Mouse (Mus musculus) activated CD4-positive, CD25-positive, alpha-beta regulatory T cell, adult 4 months (primary cell): ENCODE data around the gene A630073D07Rik. TPM values are rescaled to one million over a fixed set of nuclear protein-coding genes. Genes with fewer than 3 reads are reported as not detected.
"Not testable (repeated sequence)": the region's sequence is repeated elsewhere in the genome, so short reads cannot be mapped to it uniquely, and the experiment has no call there.

ENCODE experiments used
- ATAC-seq: one replicate; pipeline ENCODE4 v1.8.0; 2017
- polyA plus RNA-seq, 2 experiments: library from polyadenylated mRNA; unstranded; fragments of 100-300 nt; shearing (Covaris generic); gene quantifications; one replicate each; pipeline ENCODE4 v1.2.1; 2017

A630073D07Rik gene
- not detected for polyA plus RNA-seq

DNA sequence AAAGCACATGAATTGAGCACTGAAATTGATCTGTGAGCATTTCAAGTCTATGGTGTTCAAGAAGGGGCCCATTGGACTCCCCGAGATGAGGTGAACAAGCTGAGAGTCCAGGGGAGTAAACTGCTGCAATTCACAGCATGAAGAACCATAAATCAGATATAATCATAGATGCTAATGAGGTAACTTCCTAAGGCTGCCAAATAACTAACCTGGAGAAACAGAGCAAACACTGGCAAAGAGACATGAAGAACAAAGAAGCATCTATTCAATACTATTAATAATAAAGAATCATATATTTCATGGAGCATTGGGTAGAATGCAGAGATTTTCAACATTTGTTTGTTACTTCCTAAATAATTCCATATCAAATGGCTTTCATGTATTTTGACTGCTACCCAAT is at the start of gene A630073D07Rik:
A630073D07Rik (minus strand) TSS at position 101 of the 400 bp plus-strand sequence.
- no peak for ATAC-seq

DNA sequence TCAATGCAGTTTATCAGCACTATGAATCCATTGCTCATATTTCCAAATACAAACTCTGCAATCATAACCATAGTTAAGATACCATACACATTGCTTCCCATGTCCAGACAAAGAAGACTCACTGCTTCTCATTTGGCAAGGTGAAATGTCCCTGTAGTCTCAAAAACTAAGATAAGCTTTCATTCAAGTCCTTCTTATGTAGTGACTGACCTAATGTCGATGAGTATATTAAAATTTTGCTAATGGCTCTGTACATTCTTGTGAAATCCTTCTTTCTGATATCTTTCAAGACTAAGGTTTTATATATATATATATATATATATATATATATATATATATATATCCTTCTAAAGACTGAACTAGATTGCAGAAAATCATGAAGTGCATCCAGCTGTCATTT is 49.6 kb upstream of the A630073D07Rik start, which contains the start of gene Tas2r121:
Tas2r121 (minus strand) TSS at position 101 of the 400 bp plus-strand sequence.
- no peak for ATAC-seq

DNA sequence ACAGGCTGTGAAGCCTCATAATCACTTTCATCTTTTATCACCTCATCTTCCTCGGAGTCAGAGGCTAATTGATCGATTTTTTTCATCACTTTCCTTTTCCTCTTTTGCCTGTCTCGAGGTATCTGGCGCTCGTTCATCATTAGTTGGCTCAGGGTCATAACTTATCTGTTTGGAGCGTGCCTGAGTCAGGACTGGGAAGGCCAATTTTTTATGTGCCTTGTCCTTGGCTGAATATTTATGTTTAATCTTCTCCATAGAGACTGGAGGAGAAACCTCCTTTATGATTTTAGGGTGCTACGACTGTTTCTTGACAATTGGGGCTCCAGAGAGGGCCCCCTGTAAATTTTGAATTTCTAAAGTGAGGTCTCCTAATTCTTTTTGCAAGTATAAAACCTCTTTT is 40.3 kb upstream of the A630073D07Rik start:
- ATAC-seq, result not testable (repeated sequence)

- no peak for ATAC-seq
Observed at GRCm38 (mm10) chr6:132656653-132657052, 5.3 kb upstream of the A630073D07Rik start, which contains the start of gene Tas2r120. Gene Tas2r120, plus strand, starts transcription at chr6:132656953.

- no peak for ATAC-seq
Observed at GRCm38 (mm10) chr6:132649399-132649798, 1.9 kb downstream of the A630073D07Rik start.

DNA sequence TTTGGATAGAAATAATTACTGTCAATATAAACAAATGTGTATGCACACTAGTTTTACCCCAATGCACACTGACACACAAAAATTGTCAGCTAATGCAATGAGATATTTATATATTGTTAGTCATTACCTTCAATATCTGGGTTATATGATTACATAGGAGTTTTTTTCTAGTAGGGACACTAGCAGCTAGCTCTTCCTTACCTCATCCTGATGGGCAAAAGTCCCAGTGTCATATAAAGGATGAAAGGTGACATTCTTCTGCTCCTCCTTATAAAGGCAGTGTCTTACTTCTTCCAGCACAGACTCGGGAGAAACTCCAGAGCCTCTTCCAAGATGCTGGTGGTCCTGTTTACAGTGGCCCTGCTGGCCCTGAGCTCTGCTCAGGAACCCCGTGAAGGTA is 55.7 kb downstream of the A630073D07Rik start, which contains the start of gene Prp2:
Prp2 (plus strand) TSS at position 301 of the 400 bp plus-strand sequence.
- not testable (repeated sequence) for ATAC-seq

Other genes with a start within 250 kb of the A630073D07Rik start
- gene Prh1, start 81.7 kb downstream of the A630073D07Rik start, polyA plus RNA-seq, result not detected
- gene Prp2, start 55.6 kb downstream of the A630073D07Rik start, polyA plus RNA-seq, result not detected
- gene Tas2r120, start 5.4 kb upstream of the A630073D07Rik start, polyA plus RNA-seq, result not detected
- not detected for gene Tas2r121, start 49.5 kb upstream of the A630073D07Rik start, polyA plus RNA-seq
- gene Tas2r122, start 60.4 kb upstream of the A630073D07Rik start, polyA plus RNA-seq, result not detected
- gene Tas2r115, start 86.5 kb upstream of the A630073D07Rik start, polyA plus RNA-seq, result not detected
- gene Tas2r124, start 103.2 kb upstream of the A630073D07Rik start, polyA plus RNA-seq, result not detected
- gene Tas2r102, start 110.6 kb upstream of the A630073D07Rik start, polyA plus RNA-seq, result not detected
- not detected for gene Tas2r136, start 126.6 kb upstream of the A630073D07Rik start, polyA plus RNA-seq
- gene Tas2r117, start 151.3 kb upstream of the A630073D07Rik start, polyA plus RNA-seq, result not detected
- not detected for gene Tas2r123, start 195.6 kb upstream of the A630073D07Rik start, polyA plus RNA-seq
- gene Tas2r116, start 203.9 kb upstream of the A630073D07Rik start, polyA plus RNA-seq, result not detected
- gene Tas2r110, start 216.5 kb upstream of the A630073D07Rik start, polyA plus RNA-seq, result not detected
- gene Tas2r113, start 241.5 kb upstream of the A630073D07Rik start, polyA plus RNA-seq, result not detected